Mouse (Mus musculus): ENCODE measurements around the gene Rabgap1l.

DNA sequence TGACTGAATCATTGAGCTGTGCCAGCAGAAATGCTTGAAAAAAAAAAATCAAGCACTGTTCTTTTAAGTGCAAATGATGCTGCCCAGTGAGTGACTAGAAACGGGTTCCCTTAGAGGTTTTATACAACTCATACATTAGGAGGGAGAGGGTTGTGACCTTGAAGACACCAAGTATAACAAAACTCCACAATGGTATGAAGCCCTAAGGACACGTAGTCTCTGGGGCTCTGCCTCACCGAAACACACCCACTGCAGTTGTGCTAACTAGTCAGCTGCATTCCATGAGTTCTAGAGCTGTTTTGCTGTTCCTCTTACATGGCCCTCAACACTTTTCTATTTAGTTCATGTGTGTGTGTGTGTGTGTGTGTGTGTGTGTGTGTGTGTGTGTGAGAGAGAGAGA is 141.3 kb downstream of the Rabgap1l start:
- TF ChIP-seq CTCF (IDR thresholded peaks at IDR 0.05) (no peak), EP300 (IDR thresholded peaks at IDR 0.05) (no peak)
